36 mouse cellular contexts compared by ENCODE assay signal in genomic region chr11:11744222-11744621, GRCm38 (mm10).
"Had no signal": no experiment of that assay in that cellular context is flagged by ENCODE, and none has a peak within 500 bp of the region (broad histone marks: within the 10 kb centered on the region; RNA-seq: fewer than 3 reads in every experiment).

No protein-coding gene starts in this region.

- H3K4me3 ChIP-seq: heart, embryonic 10.5 days; heart, embryonic 12.5 days; heart, embryonic 13.5 days; heart, embryonic 15.5 days; hindbrain, embryonic 10.5 days; hindbrain, embryonic 12.5 days; hindbrain, embryonic 13.5 days; hindbrain, embryonic 15.5 days; intestine, embryonic 15.5 days; kidney, embryonic 15.5 days; layer of hippocampus, adult 2 months; left cerebral cortex, adult 2 months had no signal

- H3K9me3 ChIP-seq: heart, embryonic 10.5 days; heart, embryonic 12.5 days; heart, embryonic 13.5 days; heart, embryonic 15.5 days; hindbrain, embryonic 12.5 days; hindbrain, embryonic 13.5 days; hindbrain, embryonic 15.5 days; intestine, embryonic 15.5 days; kidney, embryonic 15.5 days had no signal

- H3K4me1 ChIP-seq: heart, embryonic 10.5 days; heart, embryonic 12.5 days; heart, embryonic 13.5 days; heart, embryonic 15.5 days; hindbrain, embryonic 12.5 days; hindbrain, embryonic 13.5 days; hindbrain, embryonic 15.5 days; intestine, embryonic 15.5 days; kidney, embryonic 15.5 days had no signal

- H3K36me3 ChIP-seq: heart, embryonic 10.5 days; heart, embryonic 12.5 days; heart, embryonic 13.5 days; heart, embryonic 15.5 days; hindbrain, embryonic 10.5 days; hindbrain, embryonic 12.5 days; hindbrain, embryonic 13.5 days; hindbrain, embryonic 15.5 days; intestine, embryonic 15.5 days; kidney, embryonic 15.5 days had no signal

- H3K27me3 ChIP-seq: heart, embryonic 12.5 days; heart, embryonic 13.5 days; heart, embryonic 15.5 days; hindbrain, embryonic 12.5 days; hindbrain, embryonic 13.5 days; hindbrain, embryonic 15.5 days; intestine, embryonic 15.5 days had no signal

- ATAC-seq: hindbrain, embryonic 16.5 days; hindbrain, postnatal 0 days; inflammation-experienced regulatory T-cells, adult 6 months; intestine, embryonic 15.5 days; intestine, embryonic 16.5 days; intestine, postnatal 0 days had no signal

- H3K27ac ChIP-seq: heart, embryonic 10.5 days; heart, embryonic 13.5 days; heart, embryonic 15.5 days; hindbrain, embryonic 10.5 days; hindbrain, embryonic 12.5 days; hindbrain, embryonic 13.5 days; hindbrain, embryonic 14.5 days; hindbrain, embryonic 15.5 days; hindbrain, postnatal 0 days; intestine, embryonic 15.5 days; kidney, embryonic 15.5 days; kidney, postnatal 0 days; layer of hippocampus, adult 2 months; left cerebral cortex, adult 2 months had no signal

- DNase-seq: heart, postnatal 10 days; heart, postnatal 14 days; heart, postnatal 36 days; heart, postnatal 4 days; kidney, adult 11 months; kidney, adult 18-20 months; kidney, adult 2 months; kidney, adult 8-10 months; kidney, adult 9 months; kidney, postnatal 10 days; kidney, postnatal 14 days; kidney, postnatal 25 days; kidney, postnatal 36 days; kidney, postnatal 4 days; layer of hippocampus, adult 9-11 months; layer of hippocampus, postnatal 36 days had no signal

- H3K4me2 ChIP-seq: heart, embryonic 11.5 days; heart, embryonic 12.5 days; heart, embryonic 13.5 days; heart, embryonic 15.5 days; hindbrain, embryonic 12.5 days; hindbrain, embryonic 13.5 days; hindbrain, embryonic 14.5 days; hindbrain, embryonic 15.5 days; intestine, embryonic 15.5 days; kidney, embryonic 15.5 days had no signal

- H3K9ac ChIP-seq: heart, embryonic 12.5 days; heart, embryonic 13.5 days; heart, embryonic 15.5 days; hindbrain, embryonic 12.5 days; hindbrain, embryonic 13.5 days; hindbrain, embryonic 14.5 days; hindbrain, embryonic 15.5 days; intestine, embryonic 15.5 days; kidney, embryonic 15.5 days had no signal
